Mouse (Mus musculus): ENCODE measurements around the gene B4galt2. TPM values are rescaled to one million over a fixed set of nuclear protein-coding genes. Genes with fewer than 3 reads are reported as not detected.

B4galt2 gene
- total RNA-seq, 2 experiments from 2014 or later: 2.6 to 3.5 TPM

DNA sequence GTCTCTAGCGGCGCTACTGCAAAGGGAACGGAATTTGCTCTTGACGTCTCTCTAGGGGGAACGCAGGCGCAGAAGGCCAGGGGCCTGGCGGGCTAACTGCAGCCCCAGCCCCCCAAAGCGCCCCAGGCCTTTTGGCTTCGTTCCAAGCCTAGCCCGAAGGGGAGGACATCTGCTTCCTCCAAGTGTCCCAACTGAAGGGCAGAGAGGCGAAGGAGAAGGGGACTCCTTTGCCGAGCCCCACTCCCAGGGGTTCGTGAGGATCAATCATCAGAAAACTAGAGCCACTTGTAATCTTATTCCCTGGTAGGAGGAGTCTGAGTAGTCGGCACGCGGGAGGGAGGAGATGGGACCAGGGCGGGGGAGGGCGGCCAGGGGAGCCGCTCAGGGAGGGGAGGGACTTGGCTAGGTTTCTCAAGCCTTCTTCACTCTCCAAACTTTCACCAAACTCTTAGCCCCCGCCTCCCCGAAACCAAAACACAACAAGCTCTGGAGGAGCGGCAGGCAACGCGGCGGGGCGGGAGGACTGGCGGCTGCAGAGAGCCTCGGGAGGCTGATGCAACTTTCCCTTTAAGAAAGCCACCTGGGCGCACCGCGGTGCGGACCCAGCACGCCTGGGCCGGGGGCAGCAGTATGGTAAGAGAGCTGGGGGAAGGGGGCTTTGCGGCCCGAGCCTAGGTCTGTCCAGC lies 48.3 kb downstream of the B4galt2 start:
- DNase-seq: peak; percentile 75

DNA sequence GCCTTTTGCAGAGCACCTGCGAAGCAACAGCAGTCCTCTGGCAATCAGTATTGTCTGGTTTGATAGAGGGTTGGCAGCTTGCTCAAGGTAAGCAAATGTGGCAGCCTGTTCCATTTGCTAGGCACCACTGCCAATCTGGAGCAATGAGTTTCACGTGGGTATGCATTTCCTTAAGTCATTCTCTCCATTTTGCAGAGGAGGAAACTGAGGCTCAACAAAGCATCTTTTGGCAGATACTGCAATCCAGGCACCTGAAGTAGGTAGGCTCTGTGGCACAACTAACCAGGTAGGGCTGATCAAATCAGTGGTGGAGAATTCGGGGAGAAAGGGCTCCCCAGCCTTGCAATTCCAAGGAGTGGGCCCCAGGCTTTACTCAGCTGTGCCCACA lies 48.8 kb downstream of the B4galt2 start, which contains the start of gene Slc6a9:
Gene Slc6a9 (plus strand): TSS at position 50 of the 388 bp plus-strand sequence.
- DNase-seq: no peak

DNA sequence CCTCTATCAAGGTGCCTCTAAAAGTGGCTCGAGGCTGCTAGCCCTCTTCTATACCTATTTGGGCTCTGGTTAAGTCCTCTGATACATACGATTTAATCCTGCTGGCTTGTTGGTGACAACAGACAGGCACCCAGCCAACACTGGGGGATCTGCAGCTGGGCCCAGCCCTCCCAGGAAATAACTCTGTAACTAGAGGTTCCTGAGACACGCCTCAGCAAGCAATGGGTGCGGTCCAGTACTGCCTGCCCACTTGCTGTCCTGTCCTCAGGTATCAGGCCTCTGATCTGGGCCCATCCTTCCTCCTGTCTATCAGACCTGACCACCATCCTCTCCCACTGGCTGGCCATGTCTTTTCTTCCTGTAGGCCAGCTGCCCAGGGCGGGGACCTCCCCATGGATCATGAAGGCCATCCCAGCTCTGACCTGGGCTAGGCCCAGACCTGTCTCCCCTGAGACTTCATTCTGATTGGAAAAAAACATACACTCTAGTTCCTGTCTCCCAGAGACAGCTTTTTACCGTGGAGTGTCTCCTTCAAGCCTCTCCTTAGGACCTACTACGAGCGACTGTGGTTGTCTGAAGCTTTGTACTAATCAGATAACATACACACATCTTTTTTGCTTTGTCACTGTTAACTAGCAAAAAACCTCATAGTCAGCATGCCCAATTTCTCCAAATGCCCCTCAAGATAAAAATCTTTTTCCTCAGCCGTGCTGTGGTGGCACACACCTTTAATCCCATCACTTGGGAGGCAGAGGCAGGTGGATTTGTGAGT lies 51.2 kb downstream of the B4galt2 start:
- no peak for DNase-seq

DNA sequence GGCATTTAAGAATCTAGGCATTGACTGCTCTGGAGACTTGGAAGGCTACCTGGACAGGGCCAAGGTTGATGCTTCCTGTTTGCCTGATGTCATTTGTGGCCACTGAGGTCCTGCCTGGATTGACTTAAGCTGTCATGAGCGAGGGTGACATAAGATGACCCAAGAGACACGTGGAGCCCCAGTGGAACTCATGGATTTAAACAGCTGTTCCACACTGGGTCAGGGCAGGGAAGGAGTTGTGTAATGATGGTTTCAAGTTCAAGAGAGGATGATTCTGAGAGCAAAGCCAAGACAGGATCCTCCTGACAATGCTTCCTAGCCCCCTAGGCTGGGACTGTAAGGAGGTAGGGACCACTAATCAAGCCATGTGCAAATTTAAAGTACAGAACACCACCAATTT lies 51.8 kb downstream of the B4galt2 start:
- no peak for DNase-seq

DNA sequence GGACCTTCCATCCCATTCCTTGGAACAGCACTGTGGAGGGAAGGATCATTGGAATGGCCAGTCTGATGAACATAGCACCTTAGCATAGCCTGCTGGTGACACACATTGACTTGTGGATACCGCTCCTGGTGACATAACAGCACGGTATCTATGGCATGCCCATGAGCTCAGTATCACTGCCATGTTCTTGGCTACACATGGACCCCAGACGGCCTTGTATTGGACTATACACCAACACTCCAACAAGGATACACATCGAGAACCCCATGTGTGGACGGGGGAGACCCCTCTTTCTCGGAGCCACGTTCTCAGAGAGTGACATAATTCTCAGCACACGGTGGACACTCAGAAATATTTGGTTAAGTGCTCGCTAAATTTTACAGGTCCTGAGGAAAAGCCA lies 52.5 kb downstream of the B4galt2 start:
- no peak for DNase-seq

DNA sequence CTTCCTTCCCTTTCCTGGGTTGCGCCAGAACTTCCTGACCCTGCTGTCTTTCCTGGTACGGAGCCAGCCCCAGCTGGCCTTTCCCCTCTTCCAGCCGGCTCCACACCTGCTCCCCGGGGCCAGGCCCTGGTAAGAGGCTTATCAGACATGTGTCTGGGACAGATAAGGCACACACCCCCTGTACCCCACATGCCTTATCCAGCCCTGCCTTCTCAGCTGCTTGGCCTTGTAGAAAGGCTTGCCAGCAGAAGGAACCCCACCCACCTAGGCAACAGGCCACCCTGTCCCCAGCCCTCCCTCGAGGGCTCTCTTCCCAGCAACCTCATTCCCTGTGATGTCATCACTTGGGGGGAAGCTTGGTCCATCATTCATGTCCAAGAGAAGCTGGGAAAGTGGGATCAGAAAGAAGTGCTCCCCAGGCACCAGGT lies 53.1 kb downstream of the B4galt2 start:
- DNase-seq: peak; percentile 74

DNA sequence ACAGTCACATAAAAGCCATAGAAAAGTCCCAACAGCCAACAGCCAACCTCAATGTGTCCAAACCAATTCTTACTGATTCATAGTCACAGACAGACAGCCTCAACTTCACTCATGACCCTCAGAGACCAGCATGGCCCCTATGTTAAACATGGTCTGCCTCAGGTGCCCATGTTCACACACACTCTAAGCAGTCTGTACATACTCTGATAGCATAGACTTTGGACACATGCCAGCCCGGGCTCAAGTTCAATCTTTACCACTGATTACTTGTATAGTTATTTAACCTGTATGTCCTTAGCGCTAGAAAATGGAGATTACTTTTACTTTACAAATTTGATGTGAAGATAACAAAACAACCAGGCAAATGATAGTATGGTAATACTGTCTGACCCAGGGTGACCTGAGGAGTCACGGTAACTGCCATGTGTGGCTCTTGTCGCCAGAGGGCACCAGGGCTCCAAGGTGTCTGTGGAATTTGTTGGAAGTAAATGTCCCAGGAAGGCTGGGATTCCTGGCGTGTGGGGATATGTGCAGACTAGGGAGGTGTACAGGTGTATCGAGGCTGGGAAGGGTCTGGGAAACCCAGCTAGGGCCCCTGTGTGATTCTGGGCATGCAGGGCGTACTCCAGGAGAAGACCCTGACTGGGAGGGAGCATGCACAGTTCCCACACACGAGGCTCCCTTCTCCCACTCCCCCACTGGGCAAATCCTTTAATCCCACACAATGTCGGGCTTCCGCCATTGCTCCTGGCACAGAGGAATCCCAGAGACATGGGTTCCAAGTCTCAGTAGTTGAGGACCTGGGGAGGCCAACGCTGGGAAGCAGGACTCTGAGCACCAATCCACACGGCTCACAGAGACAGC lies 53.8 kb downstream of the B4galt2 start:
- DNase-seq: peak; percentile 51

DNA sequence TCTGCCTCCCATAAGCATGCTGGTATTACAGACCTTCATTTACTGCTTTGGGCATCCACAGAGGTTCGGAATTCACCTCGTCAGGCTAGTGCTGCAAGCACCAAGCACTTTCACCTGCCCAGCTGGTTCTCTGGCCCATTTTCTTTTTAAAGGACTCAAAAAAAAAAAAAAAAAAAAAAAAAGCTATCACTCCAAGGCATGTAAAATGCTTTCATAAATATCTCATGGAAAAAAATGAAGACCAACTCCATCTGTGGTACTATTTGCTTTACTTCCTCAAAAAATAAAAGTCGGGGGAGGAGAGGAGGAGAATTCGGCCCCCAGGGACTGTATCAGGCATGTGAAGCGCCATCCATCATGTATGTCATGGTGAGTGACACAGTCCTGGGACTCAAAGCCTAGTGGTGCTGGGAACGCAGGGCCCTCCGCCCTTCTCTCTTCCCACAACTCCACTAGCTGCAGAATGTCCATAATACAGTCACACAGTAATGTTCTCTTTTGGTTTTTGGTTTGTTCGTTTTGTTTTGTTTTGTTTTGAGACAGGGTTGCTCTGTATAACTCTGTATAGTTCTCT lies 54.6 kb downstream of the B4galt2 start:
- DNase-seq: no peak

Other genes with a start within 250 kb of the B4galt2 start
- 10 to 100 TPM; 14.5 to 15.1 TPM for gene Dmap1, start 201.2 kb downstream of the B4galt2 start, total RNA-seq (2021)
- gene Gm12845, start 159.1 kb downstream of the B4galt2 start, total RNA-seq (2021): not detected
- gene Klf17, start 117.8 kb downstream of the B4galt2 start, total RNA-seq (2021): not detected
- gene Slc6a9, start 49.0 kb downstream of the B4galt2 start, total RNA-seq (2021): 1 to 10 TPM; 5.0 to 6.8 TPM
- gene Ccdc24, start 10.9 kb downstream of the B4galt2 start, total RNA-seq (2021): not detected
- gene Atp6v0b, start 3.8 kb upstream of the B4galt2 start, total RNA-seq (2021): 10 to 100 TPM; 72.1 to 75.9 TPM
- gene Dph2, start 8.5 kb upstream of the B4galt2 start, total RNA-seq (2021): 1 to 10 TPM; 3.3 to 3.4 TPM
- gene Ipo13, start 31.5 kb upstream of the B4galt2 start, total RNA-seq (2021): 100 to 1,000 TPM; 218 TPM
- under 1 TPM; 0.18 to 0.48 TPM for gene Artn, start 46.3 kb upstream of the B4galt2 start, total RNA-seq (2021)